Mouse (Mus musculus) gastrocnemius, adult 8-10 months (tissue): ENCODE data around the gene Ccdc180. TPM values are rescaled to one million over a fixed set of nuclear protein-coding genes. Genes with fewer than 3 reads are reported as not detected.
A peak's percentile ranks its signal among the peaks of the same experiment; 100 is the strongest.

Experiments
- DNase-seq, 2 experiments: peaks; one replicate each; pipeline ENCODE4 v3.0.0; 2022; ENCODE audit warnings: low spot score in 2 of 2
- total RNA-seq, 4 experiments: library from RNA; stranded (reverse); gene quantifications; 2 replicates each; pipeline ENCODE4 v1.2.4; 2022

Gene Ccdc180
- total RNA-seq, 4 experiments from 2014 or later, result not detected

GRCm38 (mm10) chr4:45911256-45911655 lies 21.2 kb downstream of the Ccdc180 start:
- no peak for DNase-seq

- no peak for DNase-seq
Measured at GRCm38 (mm10) chr4:45911876-45912275, 21.8 kb downstream of the Ccdc180 start.

- no peak for DNase-seq
Measured at GRCm38 (mm10) chr4:45917091-45917490, 27.0 kb downstream of the Ccdc180 start.

GRCm38 (mm10) chr4:45921663-45922435 lies 31.7 kb downstream of the Ccdc180 start:
- DNase-seq, result no peak

- no peak for DNase-seq
Measured at GRCm38 (mm10) chr4:45924011-45924410, 33.9 kb downstream of the Ccdc180 start.

- DNase-seq, result no peak
Measured at GRCm38 (mm10) chr4:45928561-45928960, 38.5 kb downstream of the Ccdc180 start.

GRCm38 (mm10) chr4:45941628-45942044 lies 51.5 kb downstream of the Ccdc180 start:
- no peak for DNase-seq

- DNase-seq, result no peak
Measured at GRCm38 (mm10) chr4:45947729-45948128, 57.6 kb downstream of the Ccdc180 start.

- no peak for DNase-seq
Measured at GRCm38 (mm10) chr4:45949109-45949848, 59.2 kb downstream of the Ccdc180 start.

- no peak for DNase-seq
Measured at GRCm38 (mm10) chr4:45951830-45952229, 61.7 kb downstream of the Ccdc180 start.

- DNase-seq, result no peak
Measured at GRCm38 (mm10) chr4:45953025-45953919, 63.2 kb downstream of the Ccdc180 start.

GRCm38 (mm10) chr4:45955235-45955634 lies 65.1 kb downstream of the Ccdc180 start:
- no peak for DNase-seq

- DNase-seq, result no peak
Measured at GRCm38 (mm10) chr4:45956131-45956530, 66.0 kb downstream of the Ccdc180 start.

- no peak for DNase-seq
Measured at GRCm38 (mm10) chr4:45956706-45957105, 66.6 kb downstream of the Ccdc180 start.

- DNase-seq, result no peak
Measured at GRCm38 (mm10) chr4:45964771-45965439, 74.8 kb downstream of the Ccdc180 start, which contains the start of gene Tdrd7. TSS of gene Tdrd7 (plus strand) at chr4:45965334.

GRCm38 (mm10) chr4:45965737-45966447 lies 75.8 kb downstream of the Ccdc180 start:
- peak in 1 of 2 experiments; percentile 28 for DNase-seq

- no peak for DNase-seq
Measured at GRCm38 (mm10) chr4:45966716-45967115, 76.6 kb downstream of the Ccdc180 start.

- no peak for DNase-seq
Measured at GRCm38 (mm10) chr4:45967479-45968341, 77.6 kb downstream of the Ccdc180 start.

- DNase-seq, result no peak
Measured at GRCm38 (mm10) chr4:45969051-45969450, 78.9 kb downstream of the Ccdc180 start.
